Mouse (Mus musculus): ENCODE data around the gene Fhl4. TPM values are rescaled to one million over a fixed set of nuclear protein-coding genes. Genes with fewer than 3 reads are reported as not detected.

Fhl4 gene
- polyA plus RNA-seq, 1 experiment = 0.05 TPM

DNA sequence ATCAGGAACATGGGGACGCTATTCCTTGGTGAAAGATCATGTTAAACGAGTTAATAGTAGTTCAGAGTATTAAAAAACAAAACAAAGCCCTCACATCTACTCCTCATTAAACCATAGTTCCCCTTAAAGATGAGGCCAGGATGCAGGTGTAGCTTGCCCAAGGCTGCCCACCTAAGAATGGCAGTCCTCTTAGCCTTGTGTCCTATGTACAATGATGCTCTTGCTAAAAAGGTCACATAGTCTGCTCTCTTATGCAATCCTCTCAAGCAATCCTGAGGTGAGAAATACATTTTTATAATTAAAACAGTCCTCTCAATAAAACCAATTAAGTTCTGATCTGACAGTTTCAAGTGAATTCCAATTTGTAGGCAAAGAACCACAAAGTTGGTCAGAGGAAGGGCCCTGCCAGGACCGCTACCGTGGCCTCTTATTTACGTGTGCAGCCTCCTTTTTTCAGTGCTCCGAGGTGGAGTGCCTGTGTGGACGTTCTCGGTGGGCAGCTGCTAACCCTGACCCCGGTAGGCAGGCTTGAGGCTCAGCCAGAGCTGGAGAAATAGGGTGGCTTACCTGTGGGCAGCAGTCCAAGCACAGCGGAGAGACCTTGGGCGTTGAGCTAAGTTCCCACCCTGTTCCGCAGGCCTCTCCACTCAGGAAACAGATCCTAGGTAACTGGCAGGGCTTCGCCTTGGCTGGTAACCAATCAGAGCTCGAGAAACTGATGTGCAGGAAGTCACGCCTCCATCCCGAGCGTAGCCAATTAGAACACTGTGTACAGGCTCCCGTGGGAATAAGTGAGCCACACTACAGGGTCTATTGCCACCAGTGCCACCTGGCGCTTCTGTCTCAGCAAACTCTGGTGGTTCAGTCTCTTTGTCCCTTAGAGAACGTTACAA lies 25.3 kb upstream of the Fhl4 start, which contains the start of gene Mterf2:
Gene Mterf2, minus strand, starts transcription at position 633 of the 893 bp plus-strand sequence.
- WGBS = 6% methylated on average over 20 of the region's 20 CpGs
- peak; percentile 40; the same call in 1 of the 2 replicates for TF ChIP-seq CTCF (IDR thresholded peaks at IDR 0.05; ENCODE audit: extremely low read depth, insufficient read length, insufficient replicate concordance, low read depth, low read length)
- TF ChIP-seq POLR2A (IDR thresholded peaks at IDR 0.05; ENCODE audit: low read depth, low read length) = peak; percentile 53; the same call in 1 of the 2 replicates
- peaks cover 14% of the 10 kb centered on the region; the same call in 1 of the 2 replicates for H3K4me1 ChIP-seq (ENCODE audit: control insufficient read depth, insufficient read depth, insufficient read length, low read length)
- H3K36me3 ChIP-seq (ENCODE audit: control insufficient read depth, insufficient read depth, low read length) = peaks cover 3% of the 10 kb centered on the region
- H3K4me3 ChIP-seq (ENCODE audit: low read depth, low read length) = peak within 1 kb of the TSS; percentile 97
- peak within 1 kb of the TSS; percentile 69 for H3K27ac ChIP-seq (ENCODE audit: insufficient read depth, low read depth, low read length)
- no peaks in the 10 kb centered on the region for H3K27me3 ChIP-seq (ENCODE audit: control insufficient read depth, insufficient read depth, low read length)

GRCm38 (mm10) chr10:85125184-85125583 lies 22.9 kb upstream of the Fhl4 start:
- WGBS = 35% methylated on average over 13 of the region's 13 CpGs
- peak overlapping the region; percentile 83 for H3K27ac ChIP-seq (ENCODE audit: insufficient read depth, low read depth, low read length)
- TF ChIP-seq CTCF (IDR thresholded peaks at IDR 0.05; ENCODE audit: extremely low read depth, insufficient read length, insufficient replicate concordance, low read depth, low read length) = no peak
- TF ChIP-seq POLR2A (IDR thresholded peaks at IDR 0.05; ENCODE audit: low read depth, low read length) = no peak
- peaks cover 14% of the 10 kb centered on the region; the same call in 1 of the 2 replicates for H3K4me1 ChIP-seq (ENCODE audit: control insufficient read depth, insufficient read depth, insufficient read length, low read length)
- peak overlapping the region; percentile 21; the same call in 1 of the 2 replicates for H3K4me3 ChIP-seq (ENCODE audit: low read depth, low read length)
- H3K36me3 ChIP-seq (ENCODE audit: control insufficient read depth, insufficient read depth, low read length) = peaks cover 7% of the 10 kb centered on the region; the same call in 1 of the 2 replicates
- no peaks in the 10 kb centered on the region for H3K27me3 ChIP-seq (ENCODE audit: control insufficient read depth, insufficient read depth, low read length)

DNA sequence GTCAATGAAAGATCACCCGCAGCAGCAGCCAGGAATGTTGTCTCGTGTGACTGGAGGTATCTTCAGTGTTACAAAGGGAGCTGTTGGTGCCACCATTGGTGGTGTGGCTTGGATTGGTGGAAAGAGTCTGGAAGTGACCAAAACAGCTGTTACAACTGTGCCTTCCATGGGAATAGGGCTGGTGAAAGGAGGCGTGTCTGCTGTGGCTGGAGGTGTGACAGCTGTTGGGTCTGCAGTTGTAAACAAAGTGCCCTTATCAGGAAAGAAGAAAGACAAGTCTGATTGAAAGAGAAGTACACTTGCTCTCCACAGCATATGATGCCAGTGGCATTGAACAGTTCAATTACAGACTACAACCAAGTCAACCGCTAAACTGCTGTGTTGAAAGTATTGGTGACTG lies 12.1 kb upstream of the Fhl4 start:
- 0 out of 2 replicates have a peak, but pooled peaks cover 5% of the 10 kb centered on the region for H3K36me3 ChIP-seq (ENCODE audit: control insufficient read depth, insufficient read depth, low read length)
- WGBS = 71% methylated on average over 4 of the region's 4 CpGs
- H3K27me3 ChIP-seq (ENCODE audit: control insufficient read depth, insufficient read depth, low read length) = no peaks in the 10 kb centered on the region
- no peak overlapping the region for H3K4me3 ChIP-seq (ENCODE audit: low read depth, low read length)
- H3K27ac ChIP-seq (ENCODE audit: insufficient read depth, low read depth, low read length) = no peak overlapping the region
- H3K4me1 ChIP-seq (ENCODE audit: control insufficient read depth, insufficient read depth, insufficient read length, low read length) = no peaks in the 10 kb centered on the region
- TF ChIP-seq CTCF (IDR thresholded peaks at IDR 0.05; ENCODE audit: extremely low read depth, insufficient read length, insufficient replicate concordance, low read depth, low read length) = no peak
- no peak for TF ChIP-seq POLR2A (IDR thresholded peaks at IDR 0.05; ENCODE audit: low read depth, low read length)

DNA sequence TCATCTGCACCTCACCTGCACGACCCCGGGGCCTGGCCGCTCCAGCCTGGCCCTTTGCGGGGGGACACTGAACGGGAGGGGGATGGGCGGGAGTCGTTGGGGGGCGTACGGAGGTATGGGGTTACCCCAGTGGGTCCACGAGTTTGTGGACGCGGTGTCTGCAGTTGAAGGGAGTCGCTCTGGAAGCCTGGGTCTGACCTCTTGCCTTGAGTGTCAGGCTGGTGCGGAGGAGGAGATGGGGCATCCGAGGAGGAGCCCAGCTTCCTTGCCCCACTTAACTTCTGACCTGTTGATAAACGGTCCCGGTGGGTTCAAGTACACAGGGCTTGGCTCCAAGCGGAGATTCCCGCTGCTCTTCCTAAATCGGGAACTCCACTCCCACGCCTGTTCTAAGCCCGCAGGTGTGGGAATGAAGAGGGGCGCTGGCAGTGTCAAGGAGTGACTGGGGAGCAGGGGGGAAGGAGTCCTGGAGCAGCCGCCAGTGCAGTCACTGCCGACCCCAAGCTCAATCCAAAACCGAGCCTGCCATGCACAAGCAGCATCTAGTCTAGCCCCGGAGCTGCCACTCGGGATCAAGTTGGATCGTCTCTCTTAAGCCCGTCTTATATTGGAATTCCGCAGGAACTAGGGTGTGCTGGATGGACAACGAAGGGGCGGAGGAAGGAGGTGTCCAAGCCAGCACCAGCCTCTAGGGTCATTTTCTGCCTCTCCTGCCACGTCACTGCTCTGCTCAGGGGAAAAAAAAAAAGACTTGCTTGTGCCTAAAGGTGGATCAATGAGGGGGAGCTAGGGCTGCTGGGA lies 990 bp upstream of the Fhl4 start:
- Histone ChIP-seq H3K27ac (ENCODE audit: insufficient read depth, low read depth, low read length) (peak overlapping the region; percentile 54), H3K36me3 (ENCODE audit: control insufficient read depth, insufficient read depth, low read length) (no peaks in the 10 kb centered on the region), H3K4me1 (ENCODE audit: control insufficient read depth, insufficient read depth, insufficient read length, low read length) (peaks cover 3% of the 10 kb centered on the region), H3K27me3 (ENCODE audit: control insufficient read depth, insufficient read depth, low read length) (no peaks in the 10 kb centered on the region), H3K4me3 (ENCODE audit: low read depth, low read length) (peak overlapping the region; percentile 98)
- 2% methylated on average over 34 of the region's 34 CpGs for WGBS
- TF ChIP-seq CTCF (IDR thresholded peaks at IDR 0.05; ENCODE audit: extremely low read depth, insufficient read length, insufficient replicate concordance, low read depth, low read length) (no peak), POLR2A (IDR thresholded peaks at IDR 0.05; ENCODE audit: low read depth, low read length) (peak; percentile 27; the same call in 1 of the 2 replicates)

DNA sequence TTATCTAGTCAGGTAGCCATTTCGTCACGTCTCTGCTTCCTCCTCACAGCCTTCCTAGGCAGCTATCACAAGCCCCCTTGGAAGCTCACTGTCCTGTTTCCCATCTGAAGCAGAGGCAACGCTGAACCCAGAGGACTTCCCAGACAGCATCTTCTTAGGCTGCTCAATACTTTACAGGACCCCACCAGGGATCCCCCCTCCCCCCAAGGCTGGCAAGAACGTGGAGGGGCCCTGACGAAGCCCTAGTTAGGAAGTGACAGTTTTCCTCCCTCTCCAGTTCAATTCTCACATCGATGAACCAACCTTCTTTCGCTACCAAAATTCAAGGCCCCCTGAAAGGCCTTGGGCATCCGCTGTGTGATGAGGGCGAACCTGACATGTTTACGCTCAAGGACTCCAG lies 454 bp downstream of the Fhl4 start:
- Histone ChIP-seq H3K27ac (ENCODE audit: insufficient read depth, low read depth, low read length) (peak overlapping the region; percentile 22), H3K36me3 (ENCODE audit: control insufficient read depth, insufficient read depth, low read length) (no peaks in the 10 kb centered on the region), H3K4me1 (ENCODE audit: control insufficient read depth, insufficient read depth, insufficient read length, low read length) (peaks cover 3% of the 10 kb centered on the region), H3K4me3 (ENCODE audit: low read depth, low read length) (peak overlapping the region; percentile 98), H3K27me3 (ENCODE audit: control insufficient read depth, insufficient read depth, low read length) (no peaks in the 10 kb centered on the region)
- WGBS = 9% methylated on average over 10 of the region's 10 CpGs
- TF ChIP-seq POLR2A (IDR thresholded peaks at IDR 0.05; ENCODE audit: low read depth, low read length) = no peak
- TF ChIP-seq CTCF (IDR thresholded peaks at IDR 0.05; ENCODE audit: extremely low read depth, insufficient read length, insufficient replicate concordance, low read depth, low read length) = no peak

DNA sequence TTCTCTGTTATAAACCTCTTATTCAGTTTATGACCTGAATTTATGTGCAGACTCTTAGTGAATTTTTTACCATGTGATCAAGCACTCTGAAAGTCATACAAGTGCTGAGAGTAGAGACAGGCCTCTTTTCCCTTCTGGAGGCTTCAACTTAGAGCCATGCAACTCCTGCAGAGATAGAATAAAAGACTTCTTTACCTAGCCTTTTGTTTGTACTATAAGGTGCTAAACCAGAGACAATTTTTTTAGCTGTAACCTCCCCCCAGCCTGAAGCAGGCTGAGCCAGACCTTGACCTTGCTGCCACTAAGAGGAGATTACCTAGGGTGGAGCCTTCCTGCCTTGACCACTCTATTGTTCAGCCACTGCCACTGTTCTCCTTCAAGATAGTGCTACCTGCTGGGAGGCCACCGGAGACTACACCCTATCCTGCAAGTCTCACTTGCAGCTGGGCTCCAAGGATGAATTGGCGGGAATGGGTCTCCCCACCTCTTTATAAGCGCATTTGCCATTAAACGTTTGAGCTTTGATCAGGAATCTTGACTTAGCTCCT lies 30.6 kb downstream of the Fhl4 start:
- Histone ChIP-seq H3K4me1 (ENCODE audit: control insufficient read depth, insufficient read depth, insufficient read length, low read length) (no peaks in the 10 kb centered on the region), H3K27me3 (ENCODE audit: control insufficient read depth, insufficient read depth, low read length) (no peaks in the 10 kb centered on the region), H3K4me3 (ENCODE audit: low read depth, low read length) (no peak overlapping the region), H3K27ac (ENCODE audit: insufficient read depth, low read depth, low read length) (no peak overlapping the region), H3K36me3 (ENCODE audit: control insufficient read depth, insufficient read depth, low read length) (no peaks in the 10 kb centered on the region)
- no peak for TF ChIP-seq CTCF (IDR thresholded peaks at IDR 0.05; ENCODE audit: extremely low read depth, insufficient read length, insufficient replicate concordance, low read depth, low read length)
- no peak for TF ChIP-seq POLR2A (IDR thresholded peaks at IDR 0.05; ENCODE audit: low read depth, low read length)
- 67% methylated on average over 4 of the region's 4 CpGs for WGBS

Measured in small intestine, adult 2 months (tissue).